Mouse (Mus musculus): ENCODE measurements around the gene Gart. TPM values are rescaled to one million over a fixed set of nuclear protein-coding genes. Genes with fewer than 3 reads are reported as not detected.
"Not testable (repeated sequence)": the region's sequence is repeated elsewhere in the genome, so short reads cannot be mapped to it uniquely, and the experiment has no call there.

The Gart gene
- polyA plus RNA-seq, 1 experiment from 2014 or later: 71.0 TPM

DNA sequence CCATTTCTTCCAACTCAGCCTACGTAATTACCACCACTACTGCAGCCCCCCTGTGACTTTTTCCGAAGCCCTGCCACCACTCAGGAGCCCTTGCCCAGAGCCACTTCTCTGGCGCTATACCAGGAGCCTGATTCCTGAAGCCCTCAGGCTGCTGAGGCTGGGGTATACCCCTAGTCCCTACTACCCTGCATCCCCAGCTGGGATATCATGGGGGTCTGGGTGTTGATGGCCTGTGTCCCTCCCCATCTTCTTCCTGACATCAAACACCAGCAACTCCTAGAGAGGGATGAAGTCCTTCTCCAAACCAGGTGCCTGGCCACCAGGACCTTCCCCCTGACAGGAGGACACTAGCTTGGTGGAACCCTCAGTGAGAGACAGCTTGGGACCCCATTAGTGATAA, 5.4 kb upstream of the Gart start:
- no peaks in the 10 kb centered on the region for H3K9me3 ChIP-seq (replicated peaks; ENCODE audit: low read length)
- DNase-seq (ENCODE audit: low spot score): no peak
- H3K27me3 ChIP-seq (ENCODE audit: insufficient read depth, low read length): no peaks in the 10 kb centered on the region
- H3K4me1 ChIP-seq (replicated peaks; ENCODE audit: insufficient read depth, low read length): 0 out of 2 replicates have a peak, but pooled peaks cover 4% of the 10 kb centered on the region
- TF ChIP-seq CTCF (IDR thresholded peaks at IDR 0.05; ENCODE audit: low read depth): no peak
- H3K36me3 ChIP-seq (ENCODE audit: insufficient read depth, low read length): peaks cover 41% of the 10 kb centered on the region
- ATAC-seq (replicated peaks; ENCODE audit: low FRiP score, low read depth): no peak
- no peak overlapping the region for H3K27ac ChIP-seq
- no peak overlapping the region for H3K4me3 ChIP-seq (replicated peaks; ENCODE audit: low read depth, low read length)
- no peak overlapping the region for H3K4me2 ChIP-seq (ENCODE audit: low read length)
- no peak overlapping the region for H3K9ac ChIP-seq (ENCODE audit: low read depth, low read length)
- WGBS: 96% methylated on average over 3 of the region's 3 CpGs

DNA sequence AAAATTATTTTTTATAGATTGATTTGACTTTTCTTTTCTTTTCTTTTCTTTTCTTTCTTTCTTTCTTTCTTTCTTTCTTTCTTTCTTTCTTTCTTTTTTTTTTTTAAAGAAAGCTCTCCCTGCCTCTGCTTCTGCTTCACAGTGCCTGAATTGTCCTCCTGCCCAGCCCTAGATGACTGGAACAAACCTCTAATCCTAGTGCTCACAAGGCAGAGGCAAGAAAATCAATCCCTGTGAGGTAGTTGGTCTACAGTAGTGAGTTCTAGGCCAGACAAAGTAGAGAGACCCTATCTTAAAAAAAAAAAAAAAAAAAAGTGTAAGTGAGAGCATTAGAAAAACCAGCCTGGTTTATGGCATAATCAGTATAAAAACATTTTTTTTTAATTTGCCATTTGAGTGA, 3.0 kb upstream of the Gart start:
- no peak for TF ChIP-seq CTCF (IDR thresholded peaks at IDR 0.05; ENCODE audit: low read depth)
- Histone ChIP-seq H3K27me3 (ENCODE audit: insufficient read depth, low read length) (no peaks in the 10 kb centered on the region), H3K9me3 (replicated peaks; ENCODE audit: low read length) (no peaks in the 10 kb centered on the region), H3K4me1 (replicated peaks; ENCODE audit: insufficient read depth, low read length) (0 out of 2 replicates have a peak, but pooled peaks cover 4% of the 10 kb centered on the region), H3K4me2 (ENCODE audit: low read length) (0 out of 2 replicates have a peak overlapping the region, but pooled peaks have one; percentile 28), H3K27ac (no peak overlapping the region), H3K36me3 (ENCODE audit: insufficient read depth, low read length) (peaks cover 17% of the 10 kb centered on the region), H3K4me3 (replicated peaks; ENCODE audit: low read depth, low read length) (no peak overlapping the region), H3K9ac (ENCODE audit: low read depth, low read length) (no peak overlapping the region)
- DNase-seq (ENCODE audit: low spot score) (no peak), ATAC-seq (replicated peaks; ENCODE audit: low FRiP score, low read depth) (no peak)

DNA sequence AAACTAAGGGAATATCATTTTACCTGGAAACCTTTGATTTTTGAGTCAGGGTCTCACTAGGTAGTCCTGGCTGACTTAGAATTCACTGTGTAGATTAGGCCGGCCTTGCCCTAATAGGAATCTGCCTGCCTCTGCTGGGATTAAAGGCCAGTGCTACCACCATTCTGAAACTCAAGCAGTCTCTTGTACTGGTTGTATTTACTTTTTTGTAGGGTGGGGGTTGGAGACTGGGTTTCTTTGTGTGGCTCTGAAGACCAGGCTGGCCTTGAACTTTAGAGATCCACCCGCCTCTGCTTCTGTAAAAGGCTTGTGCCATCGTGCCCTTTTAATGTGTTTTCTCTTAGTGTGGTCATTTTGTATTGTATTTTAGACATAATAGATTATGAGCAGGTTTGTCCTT, 2.5 kb upstream of the Gart start:
- Histone ChIP-seq H3K27me3 (ENCODE audit: insufficient read depth, low read length) (no peaks in the 10 kb centered on the region), H3K4me1 (replicated peaks; ENCODE audit: insufficient read depth, low read length) (0 out of 2 replicates have a peak, but pooled peaks cover 4% of the 10 kb centered on the region), H3K9ac (ENCODE audit: low read depth, low read length) (no peak overlapping the region), H3K27ac (no peak overlapping the region), H3K4me2 (ENCODE audit: low read length) (peak overlapping the region; percentile 96), H3K9me3 (replicated peaks; ENCODE audit: low read length) (no peaks in the 10 kb centered on the region), H3K36me3 (ENCODE audit: insufficient read depth, low read length) (peaks cover 14% of the 10 kb centered on the region), H3K4me3 (replicated peaks; ENCODE audit: low read depth, low read length) (peak overlapping the region; percentile 16)
- WGBS: 62% methylated on average over 3 of the region's 3 CpGs
- no peak for ATAC-seq (replicated peaks; ENCODE audit: low FRiP score, low read depth)
- DNase-seq (ENCODE audit: low spot score): no peak
- no peak for TF ChIP-seq CTCF (IDR thresholded peaks at IDR 0.05; ENCODE audit: low read depth)

- Histone ChIP-seq H3K9me3 (replicated peaks; ENCODE audit: low read length) (no peaks in the 10 kb centered on the region), H3K4me1 (replicated peaks; ENCODE audit: insufficient read depth, low read length) (0 out of 2 replicates have a peak, but pooled peaks cover 4% of the 10 kb centered on the region), H3K36me3 (ENCODE audit: insufficient read depth, low read length) (peaks cover 11% of the 10 kb centered on the region), H3K9ac (ENCODE audit: low read depth, low read length) (peak overlapping the region; percentile 94), H3K4me2 (ENCODE audit: low read length) (peak overlapping the region; percentile 96), H3K27ac (peak overlapping the region; percentile 98), H3K27me3 (ENCODE audit: insufficient read depth, low read length) (no peaks in the 10 kb centered on the region), H3K4me3 (replicated peaks; ENCODE audit: low read depth, low read length) (peak overlapping the region; percentile 77)
- peak; percentile 58 for ATAC-seq (replicated peaks; ENCODE audit: low FRiP score, low read depth)
- DNase-seq (ENCODE audit: low spot score): peak; percentile 83
- WGBS: under 1% methylated on average over 24 of the region's 25 CpGs
- no peak for TF ChIP-seq CTCF (IDR thresholded peaks at IDR 0.05; ENCODE audit: low read depth)
Measured at GRCm38 (mm10) chr16:91648220-91648550, 1.4 kb upstream of the Gart start.

DNA sequence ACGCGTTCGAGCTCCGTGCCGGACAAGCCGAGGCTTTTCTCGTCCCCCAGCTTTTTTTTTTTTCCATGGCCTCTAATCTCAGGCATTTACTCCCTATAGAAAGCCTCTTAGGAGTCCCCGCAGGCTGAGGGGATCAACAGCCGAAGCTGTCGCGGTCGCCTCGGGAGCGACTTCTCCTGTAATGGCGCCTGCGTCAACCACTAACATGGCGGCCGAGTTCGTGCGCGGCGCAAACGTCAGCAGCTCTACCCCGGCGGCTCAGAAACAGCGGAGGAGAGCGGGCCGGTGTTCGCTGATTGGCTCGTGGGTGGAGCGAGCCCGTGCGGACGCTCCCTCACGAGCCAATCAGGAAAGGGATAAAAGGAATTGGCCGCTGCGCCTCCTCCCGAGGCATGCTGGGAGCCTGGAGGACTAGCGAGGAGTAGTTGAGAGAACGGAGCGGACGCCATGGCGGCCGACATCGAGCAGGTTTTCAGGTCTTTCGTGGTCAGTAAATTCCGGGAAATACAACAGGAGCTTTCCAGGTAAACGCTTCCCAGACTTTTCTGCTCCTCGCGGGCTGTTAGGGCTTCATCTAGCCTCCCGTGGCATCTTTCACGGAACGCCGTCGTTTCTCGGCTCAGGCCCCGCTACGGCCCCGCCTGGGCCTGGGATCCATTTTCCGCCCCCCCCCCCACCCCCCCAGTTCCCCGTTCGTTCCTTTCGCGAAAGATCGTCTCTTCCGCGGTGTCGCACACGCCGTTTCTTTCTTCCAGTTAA, 888 bp upstream of the Gart start, which contains the start of gene Son:
Gene Son (plus strand): TSS at position 46 of the 759 bp plus-strand sequence.
- under 1% methylated on average over 68 of the region's 70 CpGs for WGBS
- TF ChIP-seq CTCF (IDR thresholded peaks at IDR 0.05; ENCODE audit: low read depth): no peak
- DNase-seq (ENCODE audit: low spot score): peak; percentile 99
- Histone ChIP-seq H3K36me3 (ENCODE audit: insufficient read depth, low read length) (peaks cover 13% of the 10 kb centered on the region), H3K4me3 (replicated peaks; ENCODE audit: low read depth, low read length) (peak within 1 kb of the TSS; percentile 77), H3K4me2 (ENCODE audit: low read length) (peak within 1 kb of the TSS; percentile 96), H3K4me1 (replicated peaks; ENCODE audit: insufficient read depth, low read length) (0 out of 2 replicates have a peak, but pooled peaks cover 4% of the 10 kb centered on the region), H3K27me3 (ENCODE audit: insufficient read depth, low read length) (no peaks in the 10 kb centered on the region), H3K9ac (ENCODE audit: low read depth, low read length) (peak within 1 kb of the TSS; percentile 94), H3K27ac (peak within 1 kb of the TSS; percentile 98), H3K9me3 (replicated peaks; ENCODE audit: low read length) (no peaks in the 10 kb centered on the region)
- peak; percentile 95 for ATAC-seq (replicated peaks; ENCODE audit: low FRiP score, low read depth)

- DNase-seq (ENCODE audit: low spot score): peak; percentile 52
- H3K27me3 ChIP-seq (ENCODE audit: insufficient read depth, low read length): no peaks in the 10 kb centered on the region
- 2% methylated on average over 11 of the region's 11 CpGs for WGBS
- peak overlapping the region; percentile 96 for H3K4me2 ChIP-seq (ENCODE audit: low read length)
- H3K4me1 ChIP-seq (replicated peaks; ENCODE audit: insufficient read depth, low read length): 0 out of 2 replicates have a peak, but pooled peaks cover 4% of the 10 kb centered on the region
- H3K9me3 ChIP-seq (replicated peaks; ENCODE audit: low read length): no peaks in the 10 kb centered on the region
- H3K9ac ChIP-seq (ENCODE audit: low read depth, low read length): peak overlapping the region; percentile 92
- peak overlapping the region; percentile 98 for H3K27ac ChIP-seq
- H3K36me3 ChIP-seq (ENCODE audit: insufficient read depth, low read length): peaks cover 14% of the 10 kb centered on the region; the same call in 1 of the 2 replicates
- ATAC-seq (replicated peaks; ENCODE audit: low FRiP score, low read depth): no peak
- peak; percentile 36; the same call in 1 of the 2 replicates for TF ChIP-seq CTCF (IDR thresholded peaks at IDR 0.05; ENCODE audit: low read depth)
- peak overlapping the region; percentile 77 for H3K4me3 ChIP-seq (replicated peaks; ENCODE audit: low read depth, low read length)
Measured at GRCm38 (mm10) chr16:91645995-91646602, 653 bp downstream of the Gart start.

DNA sequence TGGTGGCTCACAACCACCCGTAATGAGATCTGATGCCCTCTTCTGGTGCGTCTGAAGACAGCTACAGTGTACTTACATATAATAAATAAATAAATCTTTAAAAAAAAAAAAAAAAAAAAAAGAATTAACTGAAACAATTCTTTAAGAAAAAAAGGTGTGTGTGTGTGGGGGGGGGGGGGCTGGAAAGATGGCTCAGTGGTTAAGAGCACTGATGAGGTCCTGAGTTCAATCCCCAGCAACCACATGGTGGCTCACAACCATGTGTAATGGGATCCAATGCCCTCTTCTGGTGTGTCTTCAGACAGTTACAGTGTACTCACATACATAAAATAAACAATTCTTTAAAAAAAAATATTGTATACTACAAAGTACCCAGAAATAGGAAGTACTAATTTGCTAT, 1.3 kb downstream of the Gart start:
- not testable (repeated sequence) for H3K9me3 ChIP-seq (replicated peaks; ENCODE audit: low read length); H3K27ac ChIP-seq; H3K27me3 ChIP-seq (ENCODE audit: insufficient read depth, low read length); DNase-seq (ENCODE audit: low spot score); H3K9ac ChIP-seq (ENCODE audit: low read depth, low read length); H3K4me1 ChIP-seq (replicated peaks; ENCODE audit: insufficient read depth, low read length); H3K4me2 ChIP-seq (ENCODE audit: low read length); H3K4me3 ChIP-seq (replicated peaks; ENCODE audit: low read depth, low read length); ATAC-seq (replicated peaks; ENCODE audit: low FRiP score, low read depth)
- WGBS: no CpG with 5 or more reads among the region's 2 CpGs
- H3K36me3 ChIP-seq (ENCODE audit: insufficient read depth, low read length): peaks cover 14% of the 10 kb centered on the region; the same call in 1 of the 2 replicates

All from kidney, postnatal 0 days (tissue).